Mouse (Mus musculus) forebrain, embryonic 16.5 days (tissue): ENCODE results near the gene Plscr5. TPM values are rescaled to one million over a fixed set of nuclear protein-coding genes. Genes with fewer than 3 reads are reported as not detected.

ENCODE experiments used
- ATAC-seq: fragments of 200-750 bp; cut with Nextera tagmentation; 2 replicates; pipeline ENCODE4 v1.8.0; 2017; ENCODE audit warnings: mild to moderate bottlenecking, moderate library complexity
- H3K27ac ChIP-seq: fragments of 300-500 bp; sonication (generic); 2 replicates; pipeline ENCODE4 v1.5.1; 2014; ENCODE audit warnings: low read length, control low read depth
- H3K27me3 ChIP-seq: fragments of 300-500 bp; sonication (generic); replicated peaks from 2 replicates; pipeline ENCODE4 v1.6.1; 2014; ENCODE audit warnings: low read length; ENCODE audit not compliant: control insufficient read depth, insufficient read depth
- H3K36me3 ChIP-seq: fragments of 300-500 bp; sonication (generic); 2 replicates; pipeline ENCODE4 v1.6.1; 2014; ENCODE audit not compliant: control insufficient read depth, insufficient read depth
- H3K4me1 ChIP-seq: fragments of 300-500 bp; sonication (generic); replicated peaks from 2 replicates; pipeline ENCODE4 v1.6.1; 2014; ENCODE audit warnings: low read length; ENCODE audit not compliant: control insufficient read depth, insufficient read depth
- H3K4me2 ChIP-seq: fragments of 300-500 bp; sonication (generic); 2 replicates; pipeline ENCODE4 v1.6.1; 2014; ENCODE audit warnings: mild to moderate bottlenecking, low read length, control low read depth
- H3K4me3 ChIP-seq: fragments of 300-500 bp; sonication (generic); replicated peaks from 2 replicates; pipeline ENCODE4 v1.5.1; 2014; ENCODE audit warnings: mild to moderate bottlenecking, low read length, control low read depth
- H3K9ac ChIP-seq: fragments of 300-500 bp; sonication (generic); replicated peaks from 2 replicates; pipeline ENCODE4 v1.6.1; 2014; ENCODE audit warnings: low read depth, low read length, control low read depth
- H3K9me3 ChIP-seq: fragments of 300-500 bp; sonication (generic); 2 replicates; pipeline ENCODE4 v1.6.1; 2016; ENCODE audit warnings: low read length; ENCODE audit not compliant: control insufficient read depth
- WGBS: fragments of 180-500 bp; shearing (Covaris S2); extraction: QIAGEN DNeasy Blood & Tissue Kit; methylation state at CpG from one replicate; pipeline ENCODE4 v1.1.7; 2014; 5-methylcytosine and 5-hydroxymethylcytosine counted together
- polyA plus RNA-seq: library from polyadenylated mRNA; unstranded; fragments of >200 nt; fragmentation: Nextera tagmentation; extraction: Ambion mirVana; gene quantifications from 2 replicates; pipeline ENCODE4 v1.2.1, GENCODE M21; 2015

The Plscr5 gene
- polyA plus RNA-seq, 1 experiment from 2014 or later: 0.18 TPM

GRCm38 (mm10) chr9:92249987-92250772, 57.4 kb downstream of the Plscr5 start:
- Histone ChIP-seq H3K27me3 (no peaks in the 10 kb centered on the region), H3K27ac (peak overlapping the region; percentile 33; the same call in 1 of the 2 replicates), H3K4me1 (peaks cover 7% of the 10 kb centered on the region), H3K4me2 (peak overlapping the region; percentile 83), H3K9me3 (no peaks in the 10 kb centered on the region), H3K4me3 (peak overlapping the region; percentile 53), H3K36me3 (no peaks in the 10 kb centered on the region), H3K9ac (peak overlapping the region; percentile 55)
- under 1% methylated on average over 40 of the region's 40 CpGs for WGBS
- ATAC-seq: peak; percentile 93

GRCm38 (mm10) chr9:92252718-92253117, 60.0 kb downstream of the Plscr5 start:
- no peak overlapping the region for H3K4me3 ChIP-seq
- peaks cover 7% of the 10 kb centered on the region for H3K4me1 ChIP-seq
- H3K9me3 ChIP-seq: no peaks in the 10 kb centered on the region
- H3K27me3 ChIP-seq: no peaks in the 10 kb centered on the region
- H3K4me2 ChIP-seq: no peak overlapping the region
- no peaks in the 10 kb centered on the region for H3K36me3 ChIP-seq
- no peak for ATAC-seq
- no peak overlapping the region for H3K9ac ChIP-seq
- 73% methylated on average over 5 of the region's 5 CpGs for WGBS
- no peak overlapping the region for H3K27ac ChIP-seq

- WGBS: 96% methylated on average over 10 of the region's 10 CpGs
Measured at GRCm38 (mm10) chr9:92253585-92254321, 61.0 kb downstream of the Plscr5 start.

More at GRCm38 (mm10) chr9:92253585-92254321, 61.0 kb downstream of the Plscr5 start:
- H3K27ac ChIP-seq: no peak overlapping the region
- no peaks in the 10 kb centered on the region for H3K36me3 ChIP-seq
- H3K27me3 ChIP-seq: no peaks in the 10 kb centered on the region
- no peak overlapping the region for H3K4me2 ChIP-seq
- ATAC-seq: no peak
- no peak overlapping the region for H3K4me3 ChIP-seq
- no peaks in the 10 kb centered on the region for H3K9me3 ChIP-seq
- peaks cover 7% of the 10 kb centered on the region for H3K4me1 ChIP-seq
- no peak overlapping the region for H3K9ac ChIP-seq

Other genes starting within 250 kb of the Plscr5 start
- gene Plscr1, start 56.8 kb downstream of the Plscr5 start, polyA plus RNA-seq: 5.9 and 6.5 TPM in 2 replicates
- 0.93 and 0.98 TPM in 2 replicates for gene Plscr2, start 82.7 kb downstream of the Plscr5 start, polyA plus RNA-seq
- not detected in 2 replicates for gene 1700057G04Rik, start 116.4 kb downstream of the Plscr5 start, polyA plus RNA-seq